Mouse (Mus musculus) embryonic stem cell, embryonic (primary cell): ENCODE measurements around the gene Agbl5.

ENCODE experiments used
- CTCF ChIA-PET, 4 experiments: fragments of 300-600 bp in 2 of 4; fragments of 350-600 bp in 2 of 4; sonication (Branson Sonifier 250); formaldehyde crosslinking; loops; one replicate each; lab custom pipeline; 2022; ENCODE audit warnings: inconsistent platforms in 2 of 4; lab: Charles Lee
- POLR2A ChIA-PET, 4 experiments: fragments of 300-600 bp in 2 of 4; fragments of 350-600 bp in 2 of 4; sonication (Branson Sonifier 250); formaldehyde crosslinking; loops; one replicate each; lab custom pipeline; 2022; ENCODE audit warnings: antibody characterized with exemption in 4 of 4, inconsistent platforms in 1 of 4; lab: Charles Lee

The Agbl5 gene

GRCm38 (mm10) chr5:30921256-30922033 is 33.0 kb downstream of the Agbl5 start, which contains the start of gene Khk:
Gene Khk, plus strand, starts transcription at chr5:30921431.
- ChIA-PET CTCF (interaction anchor here (0.5 to 3.7 kb wide), 35 partner anchors 8 to 760 kb away, joined by 3 to 46 read pairs (median 3); partner anchors contain the start of genes Agbl5 (in 1 of the 4), Atraid (in 1 of the 4), Cgref1 (in 1 of the 4) and Emilin1 (in 1 of the 4)), POLR2A (interaction anchor here in 3 of 4 experiments (0.6 to 30.7 kb wide), 47 partner anchors 8 to 1580 kb away, joined by 3 to 838 read pairs (median 5); partner anchors contain the start of genes Agbl5 (in 3 of the 3), Ost4 (in 3 of the 3), Atraid (in 2 of the 3) and Preb (in 2 of the 3))

- ChIA-PET POLR2A (interaction anchor here (0.9 to 30.7 kb wide), 24 partner anchors 10 to 279 kb away, joined by 3 to 838 read pairs (median 6); partner anchors contain the start of genes Ost4 (in 3 of the 4), Agbl5 (in 2 of the 4), Atraid (in 1 of the 4) and Emilin1 (in 1 of the 4)), CTCF (interaction anchor here (0.9 to 3.7 kb wide), 7 partner anchors 7 to 404 kb away, joined by 3 to 46 read pairs (median 3); no protein-coding TSS in a partner anchor)
Observed at GRCm38 (mm10) chr5:30922581-30923041, 34.1 kb downstream of the Agbl5 start.

GRCm38 (mm10) chr5:30923119-30923518 is 34.6 kb downstream of the Agbl5 start:
- CTCF ChIA-PET, result no interaction called here
- POLR2A ChIA-PET, result interaction anchor here in 2 of 4 experiments (1.7 to 30.7 kb wide), 7 partner anchors 10 to 242 kb away, joined by 3 to 838 read pairs (median 8); partner anchors contain the start of genes Agbl5 (in 2 of the 2), Emilin1 (in 1 of the 2), Ost4 (in 1 of the 2) and Preb (in 1 of the 2)

GRCm38 (mm10) chr5:30924614-30925013 is 36.1 kb downstream of the Agbl5 start:
- POLR2A ChIA-PET, result interaction anchor here in 2 of 4 experiments (0.6 to 30.7 kb wide), 5 partner anchors 17 to 160 kb away, joined by 3 to 838 read pairs (median 5); partner anchors contain the start of genes Agbl5 (in 2 of the 2) and Ost4 (in 2 of the 2)
- CTCF ChIA-PET, result no interaction called here

- ChIA-PET CTCF (no interaction called here), POLR2A (interaction anchor here in 1 of 4 experiments (0.6 to 30.7 kb wide), 2 partner anchors 27 to 160 kb away, joined by 4 to 838 read pairs; partner anchors contain the start of genes Agbl5 and Ost4)
Observed at GRCm38 (mm10) chr5:30925217-30925616, 36.7 kb downstream of the Agbl5 start.

- ChIA-PET POLR2A (interaction anchor here in 3 of 4 experiments (0.6 to 2.5 kb wide), 4 partner anchors 17 to 122 kb away, joined by 3 to 8 read pairs (median 3); partner anchors contain the start of genes Preb (in 1 of the 3) and Slc5a6 (in 1 of the 3)), CTCF (no interaction called here)
Observed at GRCm38 (mm10) chr5:30926073-30926472, 37.6 kb downstream of the Agbl5 start.

GRCm38 (mm10) chr5:30927945-30928529 is 39.5 kb downstream of the Agbl5 start:
- ChIA-PET POLR2A (interaction anchor here in 3 of 4 experiments (0.6 to 2.5 kb wide), 24 partner anchors 10 to 265 kb away, joined by 3 to 12 read pairs (median 4); partner anchors contain the start of genes Ost4 (in 2 of the 3), Agbl5 (in 1 of the 3), Atraid (in 1 of the 3) and Eif2b4 (in 1 of the 3)), CTCF (interaction anchor here in 3 of 4 experiments (0.6 to 1.5 kb wide), 6 partner anchors 11 to 218 kb away, joined by 3 to 8 read pairs (median 4); no protein-coding TSS in a partner anchor)

GRCm38 (mm10) chr5:30930121-30930520 is 41.6 kb downstream of the Agbl5 start:
- CTCF ChIA-PET, result interaction anchor here (0.5 to 3.0 kb wide), 58 partner anchors 8 to 1493 kb away, joined by 3 to 46 read pairs (median 4); partner anchors contain the start of genes Khk (in 4 of the 4), Cgref1 (in 2 of the 4), Atraid (in 1 of the 4) and Cad (in 1 of the 4)
- POLR2A ChIA-PET, result interaction anchor here (0.5 to 2.7 kb wide), 30 partner anchors 9 to 124 kb away, joined by 3 to 11 read pairs (median 4); partner anchors contain the start of genes Khk (in 3 of the 4), Agbl5 (in 1 of the 4), Cgref1 (in 1 of the 4) and Ost4 (in 1 of the 4)

GRCm38 (mm10) chr5:30930846-30931245 is 42.4 kb downstream of the Agbl5 start:
- CTCF ChIA-PET, result interaction anchor here in 2 of 4 experiments (1.0 to 3.0 kb wide), 4 partner anchors 9 to 67 kb away, joined by 5 to 46 read pairs (median 5); partner anchors contain the start of gene Khk (in 1 of the 2)
- POLR2A ChIA-PET, result interaction anchor here in 3 of 4 experiments (0.7 to 2.7 kb wide), 6 partner anchors 10 to 49 kb away, joined by 3 to 11 read pairs (median 8); partner anchors contain the start of genes Agbl5 (in 1 of the 3) and Khk (in 1 of the 3)

GRCm38 (mm10) chr5:30931378-30931777 is 42.9 kb downstream of the Agbl5 start:
- POLR2A ChIA-PET, result interaction anchor here in 3 of 4 experiments (0.7 to 2.7 kb wide), 4 partner anchors 12 to 50 kb away, joined by 3 to 11 read pairs (median 8); partner anchors contain the start of gene Agbl5 (in 1 of the 3)
- CTCF ChIA-PET, result interaction anchor here in 2 of 4 experiments (1.0 to 3.0 kb wide), 3 partner anchors 10 to 67 kb away, joined by 5 to 46 read pairs (median 5); partner anchors contain the start of gene Khk (in 1 of the 2)

- POLR2A ChIA-PET, result interaction anchor here in 2 of 4 experiments (0.6 to 1.5 kb wide), 11 partner anchors 11 to 183 kb away, joined by 3 to 8 read pairs (median 3); partner anchors contain the start of genes Cgref1 (in 1 of the 2), Khk (in 1 of the 2) and Trim54 (in 1 of the 2)
- CTCF ChIA-PET, result interaction anchor here in 3 of 4 experiments (0.6 to 2.1 kb wide), 8 partner anchors 11 to 192 kb away, joined by 3 to 9 read pairs (median 3); partner anchors contain the start of gene Cgref1 (in 1 of the 3)
Observed at GRCm38 (mm10) chr5:30933705-30934104, 45.2 kb downstream of the Agbl5 start.

- ChIA-PET CTCF (interaction anchor here in 3 of 4 experiments (1.1 to 2.1 kb wide), 4 partner anchors 10 to 139 kb away, joined by 3 to 9 read pairs (median 4); partner anchors contain the start of genes Cgref1 (in 1 of the 3) and Khk (in 1 of the 3)), POLR2A (interaction anchor here in 2 of 4 experiments (1.2 to 1.5 kb wide), 6 partner anchors 10 to 66 kb away, joined by 3 to 8 read pairs (median 4); partner anchors contain the start of gene Cgref1 (in 1 of the 2))
Observed at GRCm38 (mm10) chr5:30934725-30935461, 46.4 kb downstream of the Agbl5 start.

GRCm38 (mm10) chr5:30943004-30943403 is 54.5 kb downstream of the Agbl5 start:
- ChIA-PET POLR2A (interaction anchor here in 2 of 4 experiments (1.0 to 2.6 kb wide), 7 partner anchors 13 to 27 kb away, joined by 3 to 9 read pairs (median 4); partner anchors contain the start of genes Khk (in 1 of the 2) and Preb (in 1 of the 2)), CTCF (interaction anchor here (0.6 to 2.5 kb wide), 8 partner anchors 13 to 641 kb away, joined by 3 to 12 read pairs (median 3); no protein-coding TSS in a partner anchor)

- ChIA-PET CTCF (interaction anchor here (0.5 to 2.3 kb wide), 17 partner anchors 10 to 588 kb away, joined by 3 to 15 read pairs (median 4); partner anchors contain the start of genes Khk (in 1 of the 4), Mapre3 (in 1 of the 4) and Preb (in 1 of the 4)), POLR2A (interaction anchor here (0.5 to 2.8 kb wide), 22 partner anchors 9 to 191 kb away, joined by 3 to 14 read pairs (median 4); partner anchors contain the start of genes Preb (in 2 of the 4), Agbl5 (in 1 of the 4), Emilin1 (in 1 of the 4) and Khk (in 1 of the 4))
Observed at GRCm38 (mm10) chr5:30944344-30944743, 55.9 kb downstream of the Agbl5 start.
